Mouse (Mus musculus) intestine, postnatal 0 days (tissue): Measurements from ENCODE around the gene Mthfd1. TPM values are rescaled to one million over a fixed set of nuclear protein-coding genes. Genes with fewer than 3 reads are reported as not detected.

ENCODE experiments used
- ATAC-seq: fragments of 200-750 bp; cut with Nextera tagmentation; 2 replicates; pipeline ENCODE4 v1.8.0; 2017; ENCODE audit warnings: mild to moderate bottlenecking, moderate TSS enrichment, moderate library complexity
- H3K27ac ChIP-seq: fragments of 300-500 bp; sonication (generic); 2 replicates; pipeline ENCODE4 v1.5.1; 2014; ENCODE audit warnings: mild to moderate bottlenecking, low read depth, low read length, moderate library complexity
- H3K27me3 ChIP-seq: fragments of 300-500 bp; sonication (generic); replicated peaks from 2 replicates; pipeline ENCODE4 v1.6.1; 2014; ENCODE audit warnings: low read length, mixed read lengths; ENCODE audit not compliant: control insufficient read depth, insufficient read depth
- H3K36me3 ChIP-seq: fragments of 300-500 bp; sonication (generic); 2 replicates; pipeline ENCODE4 v1.6.1; 2014; ENCODE audit warnings: mild to moderate bottlenecking, moderate library complexity; ENCODE audit not compliant: control insufficient read depth, insufficient read depth
- H3K4me1 ChIP-seq: fragments of 300-500 bp; sonication (generic); replicated peaks from 2 replicates; pipeline ENCODE4 v1.6.1; 2014; ENCODE audit warnings: antibody characterized with exemption, low read length, mixed read lengths; ENCODE audit not compliant: control insufficient read depth, insufficient read depth
- H3K4me2 ChIP-seq: fragments of 300-500 bp; sonication (generic); replicated peaks from 2 replicates; pipeline ENCODE4 v1.6.1; 2014; ENCODE audit warnings: low read depth, mild to moderate bottlenecking, moderate library complexity
- H3K4me3 ChIP-seq: fragments of 300-500 bp; sonication (generic); 2 replicates; pipeline ENCODE4 v1.5.1; 2014; ENCODE audit warnings: low read depth, low read length
- H3K9ac ChIP-seq: fragments of 300-500 bp; sonication (generic); 2 replicates; pipeline ENCODE4 v1.6.1; 2014; ENCODE audit warnings: mild to moderate bottlenecking, low read depth, low read length
- H3K9me3 ChIP-seq: fragments of 300-500 bp; sonication (generic); 2 replicates; pipeline ENCODE4 v1.6.1; 2016; ENCODE audit warnings: mixed run types; ENCODE audit not compliant: control insufficient read depth
- CTCF ChIP-seq: sonication (generic); IDR thresholded peaks from 2 replicates; pipeline ENCODE4 v1.5.1; 2016; ENCODE audit warnings: low read depth, mild to moderate bottlenecking, control low read depth, antibody characterized with exemption, moderate library complexity
- WGBS: fragments of 180-500 bp; shearing (Covaris S2); extraction: QIAGEN DNeasy Blood & Tissue Kit; methylation state at CpG from one replicate; pipeline ENCODE4 v1.1.7; 2014; 5-methylcytosine and 5-hydroxymethylcytosine counted together
- polyA plus RNA-seq: library from polyadenylated mRNA; unstranded; fragments of >200 nt; fragmentation: Nextera tagmentation; extraction: Ambion mirVana; gene quantifications from 2 replicates; pipeline ENCODE4 v1.2.1, GENCODE M21; 2015

Mthfd1 gene
- polyA plus RNA-seq, 1 experiment from 2014 or later = 18.4 TPM

GRCm38 (mm10) chr12:76256114-76256843, 1.2 kb downstream of the Mthfd1 start:
- H3K4me3 ChIP-seq = peak overlapping the region; percentile 67
- no peaks in the 10 kb centered on the region for H3K36me3 ChIP-seq
- H3K4me2 ChIP-seq = peak overlapping the region; percentile 96
- ATAC-seq = no peak
- 5% methylated on average over 17 of the region's 17 CpGs for WGBS
- peak overlapping the region; percentile 59 for H3K9ac ChIP-seq
- no peaks in the 10 kb centered on the region for H3K27me3 ChIP-seq
- H3K9me3 ChIP-seq = no peaks in the 10 kb centered on the region
- TF ChIP-seq CTCF = no peak
- peak overlapping the region; percentile 30; the same call in 1 of the 2 replicates for H3K27ac ChIP-seq
- H3K4me1 ChIP-seq = no peaks in the 10 kb centered on the region; the same call in 1 of the 2 replicates

GRCm38 (mm10) chr12:76260673-76261072, 5.6 kb downstream of the Mthfd1 start:
- 90% methylated on average over 3 of the region's 3 CpGs for WGBS
- no peaks in the 10 kb centered on the region; the same call in 1 of the 2 replicates for H3K4me1 ChIP-seq
- H3K9me3 ChIP-seq = no peaks in the 10 kb centered on the region
- H3K27ac ChIP-seq = no peak overlapping the region
- no peaks in the 10 kb centered on the region; the same call in 1 of the 2 replicates for H3K36me3 ChIP-seq
- no peak overlapping the region for H3K9ac ChIP-seq
- H3K4me3 ChIP-seq = no peak overlapping the region
- no peak overlapping the region for H3K4me2 ChIP-seq
- ATAC-seq = no peak
- no peak for TF ChIP-seq CTCF
- no peaks in the 10 kb centered on the region for H3K27me3 ChIP-seq

- 58% methylated on average over 4 of the region's 4 CpGs for WGBS
- H3K4me3 ChIP-seq = no peak overlapping the region
These were observed 6.5 kb downstream of the Mthfd1 start for GRCm38 (mm10) chr12:76261556-76261955.

GRCm38 (mm10) chr12:76262918-76263317, 7.8 kb downstream of the Mthfd1 start:
- Histone ChIP-seq H3K27me3 (no peaks in the 10 kb centered on the region), H3K4me3 (no peak overlapping the region), H3K4me2 (no peak overlapping the region), H3K36me3 (no peaks in the 10 kb centered on the region; the same call in 1 of the 2 replicates), H3K9ac (no peak overlapping the region), H3K4me1 (no peaks in the 10 kb centered on the region), H3K27ac (no peak overlapping the region), H3K9me3 (no peaks in the 10 kb centered on the region)
- no peak for ATAC-seq
- no peak for TF ChIP-seq CTCF
- 94% methylated on average over 4 of the region's 4 CpGs for WGBS

More at GRCm38 (mm10) chr12:76261556-76261955, 6.5 kb downstream of the Mthfd1 start:
- Histone ChIP-seq H3K4me1 (no peaks in the 10 kb centered on the region; the same call in 1 of the 2 replicates), H3K27me3 (no peaks in the 10 kb centered on the region), H3K36me3 (no peaks in the 10 kb centered on the region; the same call in 1 of the 2 replicates), H3K9ac (no peak overlapping the region), H3K27ac (no peak overlapping the region), H3K9me3 (no peaks in the 10 kb centered on the region), H3K4me2 (no peak overlapping the region)
- ATAC-seq = no peak
- TF ChIP-seq CTCF = no peak

- Histone ChIP-seq H3K27ac (no peak overlapping the region), H3K4me2 (no peak overlapping the region), H3K9ac (no peak overlapping the region), H3K4me3 (no peak overlapping the region), H3K27me3 (no peaks in the 10 kb centered on the region), H3K36me3 (no peaks in the 10 kb centered on the region; the same call in 1 of the 2 replicates), H3K9me3 (no peaks in the 10 kb centered on the region), H3K4me1 (no peaks in the 10 kb centered on the region)
- WGBS = 76% methylated on average over 1 of the region's 1 CpGs
- ATAC-seq = no peak
- TF ChIP-seq CTCF = no peak
These were observed 8.8 kb downstream of the Mthfd1 start for GRCm38 (mm10) chr12:76263876-76264275.

GRCm38 (mm10) chr12:76264325-76264965, 9.3 kb downstream of the Mthfd1 start:
- H3K4me1 ChIP-seq = no peaks in the 10 kb centered on the region
- no peak overlapping the region for H3K27ac ChIP-seq
- no peaks in the 10 kb centered on the region for H3K27me3 ChIP-seq
- no peaks in the 10 kb centered on the region for H3K9me3 ChIP-seq
- WGBS = 85% methylated on average over 9 of the region's 9 CpGs
- no peak for ATAC-seq
- H3K4me2 ChIP-seq = no peak overlapping the region
- H3K9ac ChIP-seq = no peak overlapping the region
- H3K4me3 ChIP-seq = no peak overlapping the region
- H3K36me3 ChIP-seq = no peaks in the 10 kb centered on the region; the same call in 1 of the 2 replicates
- no peak for TF ChIP-seq CTCF
